In genomic region chr4:128946736-128947135, GRCm38 (mm10) we compare ENCODE assay signal across 19 mouse cellular contexts. TPM values are rescaled to one million over a fixed set of nuclear protein-coding genes. Genes with fewer than 3 reads are reported as not detected.
DNase-seq lines count a peak whose midpoint lies in the region; ATAC-seq and TF ChIP-seq lines count a peak whose summit lies in the region.
"Had no signal": no experiment of that assay in that cellular context is flagged by ENCODE, and none has a peak within 500 bp of the region (broad histone marks: within the 10 kb centered on the region; RNA-seq: fewer than 3 reads in every experiment).

No protein-coding gene starts in this region.

- no peaks in the 10 kb centered on the region for H3K79me2 ChIP-seq in liver, adult 2 months (ENCODE audit: control insufficient read depth, insufficient read depth, low read length)

- DNase-seq in embryonic facial prominence, embryonic 11.5 days (ENCODE audit: low spot score): no peak
- no peak for DNase-seq in embryonic facial prominence, embryonic 10.5 days (ENCODE audit: low spot score)
- DNase-seq in liver, adult 2 months (ENCODE audit: extremely low read depth, low read depth, low spot score): peak; percentile 98
- no peak for DNase-seq in liver, embryonic 11.5 days (ENCODE audit: low spot score)
- peak; percentile 76 for DNase-seq in midbrain, embryonic 11.5 days (ENCODE audit: low spot score, missing footprints)
- DNase-seq: cerebellum, adult 9-10 months; gastrocnemius, postnatal 25 days; heart, postnatal 10 days; heart, postnatal 36 days had no signal

- no peaks in the 10 kb centered on the region for H3K27me3 ChIP-seq in embryonic facial prominence, embryonic 11.5 days (ENCODE audit: control insufficient read depth, insufficient read depth, low read length)
- no peaks in the 10 kb centered on the region; the same call in 1 of the 2 replicates for H3K27me3 ChIP-seq in embryonic facial prominence, embryonic 10.5 days (replicated peaks; ENCODE audit: low read depth, poor library complexity, severe bottlenecking)
- no peaks in the 10 kb centered on the region for H3K27me3 ChIP-seq in liver, adult 2 months (ENCODE audit: control insufficient read depth, insufficient read depth, low read length)
- H3K27me3 ChIP-seq in liver, embryonic 11.5 days (replicated peaks; ENCODE audit: control insufficient read depth, insufficient read depth, low read length): peaks cover 5% of the 10 kb centered on the region; the same call in 1 of the 2 replicates
- H3K27me3 ChIP-seq in midbrain, embryonic 11.5 days (ENCODE audit: control insufficient read depth, insufficient read depth, low read length): no peaks in the 10 kb centered on the region
- H3K27me3 ChIP-seq in midbrain, embryonic 16.5 days (ENCODE audit: control insufficient read depth, insufficient read depth, low read depth, low read length): no peaks in the 10 kb centered on the region
- H3K27me3 ChIP-seq: embryonic facial prominence, embryonic 13.5 days; forebrain, embryonic 12.5 days; forebrain, embryonic 15.5 days; Patski had no signal

- no peak for TF ChIP-seq POLR2A in liver, adult 2 months (IDR thresholded peaks at IDR 0.05; ENCODE audit: extremely low read depth, insufficient read depth, low read length)

- 78% methylated on average over 9 of the region's 9 CpGs for WGBS in embryonic facial prominence, embryonic 11.5 days
- WGBS in embryonic facial prominence, embryonic 10.5 days: 81% methylated on average over 9 of the region's 9 CpGs
- 25% methylated on average over 9 of the region's 9 CpGs for WGBS in liver, adult 2 months
- 74% methylated on average over 9 of the region's 9 CpGs for WGBS in liver, embryonic 11.5 days
- WGBS in midbrain, embryonic 11.5 days: 79% methylated on average over 9 of the region's 9 CpGs
- 75% methylated on average over 9 of the region's 9 CpGs for WGBS in midbrain, embryonic 16.5 days

- no peak overlapping the region for H3K4me2 ChIP-seq in embryonic facial prominence, embryonic 11.5 days (ENCODE audit: low read depth, low read length)
- no peak overlapping the region for H3K4me2 ChIP-seq in liver, embryonic 11.5 days
- H3K4me2 ChIP-seq in midbrain, embryonic 11.5 days: no peak overlapping the region
- no peak overlapping the region for H3K4me2 ChIP-seq in midbrain, embryonic 16.5 days (ENCODE audit: low read length)

- TF ChIP-seq CTCF in liver, adult 2 months (IDR thresholded peaks at IDR 0.05; ENCODE audit: low read depth, low read length): no peak

- H3K9me3 ChIP-seq in embryonic facial prominence, embryonic 11.5 days (replicated peaks; ENCODE audit: control insufficient read depth, low read length): no peaks in the 10 kb centered on the region
- H3K9me3 ChIP-seq in embryonic facial prominence, embryonic 10.5 days: no peaks in the 10 kb centered on the region
- H3K9me3 ChIP-seq in liver, embryonic 11.5 days (ENCODE audit: control insufficient read depth, low read length): no peaks in the 10 kb centered on the region; the same call in 1 of the 2 replicates
- no peaks in the 10 kb centered on the region for H3K9me3 ChIP-seq in midbrain, embryonic 11.5 days (ENCODE audit: control insufficient read depth, low read length)
- no peaks in the 10 kb centered on the region for H3K9me3 ChIP-seq in midbrain, embryonic 16.5 days (replicated peaks; ENCODE audit: control insufficient read depth, low read length, poor library complexity, severe bottlenecking)
- H3K9me3 ChIP-seq: embryonic facial prominence, embryonic 13.5 days; forebrain, embryonic 12.5 days; forebrain, embryonic 15.5 days; G1E; heart, embryonic 12.5 days; heart, embryonic 15.5 days had no signal

- no peaks in the 10 kb centered on the region for H3K4me1 ChIP-seq in embryonic facial prominence, embryonic 11.5 days (ENCODE audit: control insufficient read depth, insufficient read depth, low read length)
- H3K4me1 ChIP-seq in embryonic facial prominence, embryonic 10.5 days: peaks cover 17% of the 10 kb centered on the region
- peaks cover 11% of the 10 kb centered on the region for H3K4me1 ChIP-seq in liver, adult 2 months (ENCODE audit: control insufficient read depth, insufficient read depth, low read length)
- H3K4me1 ChIP-seq in liver, embryonic 11.5 days (replicated peaks; ENCODE audit: control insufficient read depth, insufficient read depth, low read length): peaks cover 3% of the 10 kb centered on the region
- H3K4me1 ChIP-seq in midbrain, embryonic 11.5 days (ENCODE audit: control insufficient read depth, insufficient read depth, low read length): peaks cover 3% of the 10 kb centered on the region
- H3K4me1 ChIP-seq in midbrain, embryonic 16.5 days (ENCODE audit: control insufficient read depth, insufficient read depth, low read length): no peaks in the 10 kb centered on the region

- no peak overlapping the region for H3K9ac ChIP-seq in embryonic facial prominence, embryonic 11.5 days (replicated peaks; ENCODE audit: low read length)
- H3K9ac ChIP-seq in liver, adult 2 months (ENCODE audit: low read depth, low read length): no peak overlapping the region
- no peak overlapping the region for H3K9ac ChIP-seq in liver, embryonic 11.5 days (ENCODE audit: low read depth, low read length)
- no peak overlapping the region for H3K9ac ChIP-seq in midbrain, embryonic 11.5 days (ENCODE audit: low read length)
- H3K9ac ChIP-seq in midbrain, embryonic 16.5 days (ENCODE audit: low read depth, low read length): no peak overlapping the region
- H3K9ac ChIP-seq: embryonic facial prominence, embryonic 13.5 days; forebrain, embryonic 12.5 days; forebrain, embryonic 15.5 days; heart, embryonic 12.5 days; heart, embryonic 15.5 days had no signal

- H3K27ac ChIP-seq in embryonic facial prominence, embryonic 11.5 days (replicated peaks; ENCODE audit: low read depth, low read length): no peak overlapping the region
- H3K27ac ChIP-seq in embryonic facial prominence, embryonic 10.5 days (replicated peaks): no peak overlapping the region
- H3K27ac ChIP-seq in liver, adult 2 months (replicated peaks; ENCODE audit: insufficient read depth, low read depth, low read length): no peak overlapping the region; the same call in 1 of the 2 replicates
- no peak overlapping the region for H3K27ac ChIP-seq in liver, embryonic 11.5 days (ENCODE audit: low read depth, low read length)
- H3K27ac ChIP-seq in midbrain, embryonic 11.5 days (ENCODE audit: low read depth, low read length): no peak overlapping the region
- no peak overlapping the region for H3K27ac ChIP-seq in midbrain, embryonic 16.5 days (ENCODE audit: low read length)
- H3K27ac ChIP-seq: embryonic facial prominence, embryonic 13.5 days; forebrain, embryonic 12.5 days; forebrain, embryonic 15.5 days; heart, embryonic 15.5 days; hindbrain, embryonic 14.5 days had no signal

- H3K4me3 ChIP-seq in embryonic facial prominence, embryonic 11.5 days (ENCODE audit: low read depth, low read length): no peak overlapping the region
- H3K4me3 ChIP-seq in embryonic facial prominence, embryonic 10.5 days: no peak overlapping the region
- no peak overlapping the region for H3K4me3 ChIP-seq in liver, adult 2 months (ENCODE audit: insufficient read depth, low read depth, low read length)
- no peak overlapping the region for H3K4me3 ChIP-seq in liver, embryonic 11.5 days (ENCODE audit: low read depth, low read length)
- no peak overlapping the region for H3K4me3 ChIP-seq in midbrain, embryonic 11.5 days (ENCODE audit: low read depth, low read length)
- no peak overlapping the region for H3K4me3 ChIP-seq in midbrain, embryonic 16.5 days (ENCODE audit: low read depth, low read length)
- H3K4me3 ChIP-seq: embryonic facial prominence, embryonic 13.5 days; erythroblast, embryonic 14.5 days; forebrain, embryonic 12.5 days; heart, embryonic 15.5 days had no signal

- H3K36me3 ChIP-seq in embryonic facial prominence, embryonic 11.5 days (replicated peaks; ENCODE audit: control insufficient read depth, insufficient read depth, low read depth, low read length): no peaks in the 10 kb centered on the region
- no peaks in the 10 kb centered on the region for H3K36me3 ChIP-seq in embryonic facial prominence, embryonic 10.5 days (replicated peaks)
- no peaks in the 10 kb centered on the region for H3K36me3 ChIP-seq in liver, adult 2 months (ENCODE audit: control insufficient read depth, insufficient read depth, low read length)
- H3K36me3 ChIP-seq in liver, embryonic 11.5 days (ENCODE audit: control insufficient read depth, insufficient read depth, low read length): no peaks in the 10 kb centered on the region
- H3K36me3 ChIP-seq in midbrain, embryonic 11.5 days (ENCODE audit: control insufficient read depth, insufficient read depth, low read length): no peaks in the 10 kb centered on the region
- H3K36me3 ChIP-seq in midbrain, embryonic 16.5 days (ENCODE audit: control insufficient read depth, insufficient read depth, low read length): no peaks in the 10 kb centered on the region
- H3K36me3 ChIP-seq: forebrain, embryonic 12.5 days; forebrain, embryonic 15.5 days; G1E; heart, embryonic 12.5 days; heart, embryonic 15.5 days had no signal

- 0 out of 2 replicates have a peak, but pooled peaks have one; percentile 20 for ATAC-seq in embryonic facial prominence, embryonic 11.5 days (replicated peaks; ENCODE audit: insufficient number of reproducible peaks, low FRiP score, low TSS enrichment, low read depth)
- no peak for ATAC-seq in liver, embryonic 11.5 days (replicated peaks; ENCODE audit: low FRiP score)
- ATAC-seq in midbrain, embryonic 11.5 days (ENCODE audit: low FRiP score): peak; percentile 40; the same call in 1 of the 2 replicates
- no peak for ATAC-seq in midbrain, embryonic 16.5 days
- ATAC-seq: forebrain, embryonic 15.5 days; Patski had no signal

RNA-seq across cellular contexts. Expression of gene Azin2, which starts 15.5 kb away (rescaled TPM):
- 14.0 and 14.6 TPM in 2 replicates for polyA plus RNA-seq in embryonic facial prominence, embryonic 11.5 days (2014; fragmentation: Nextera tagmentation; extraction: Ambion mirVana)
- 11.4 and 12.1 TPM in 2 replicates for polyA plus RNA-seq in embryonic facial prominence, embryonic 10.5 days (2016; fragmentation: Nextera tagmentation; extraction: Ambion mirVana)
- total RNA-seq in liver, adult 2 months (2014; rRNA removed): 5.4 and 5.7 TPM in 2 replicates
- 0.81 and 1.7 TPM in 2 replicates for polyA plus RNA-seq in liver, adult 2 months (2012; rRNA removed)
- polyA plus RNA-seq in liver, embryonic 11.5 days (2014; fragmentation: Nextera tagmentation; extraction: Ambion mirVana): 4.6 and 5.8 TPM in 2 replicates
- polyA plus RNA-seq in midbrain, embryonic 11.5 days (2014; fragmentation: Nextera tagmentation; extraction: Ambion mirVana): 11.5 and 14.4 TPM in 2 replicates
- polyA plus RNA-seq in midbrain, embryonic 16.5 days (2015; fragmentation: Nextera tagmentation; extraction: Ambion mirVana): 16.6 and 20.2 TPM in 2 replicates
- total RNA-seq: G1E had no signal
- polyA plus RNA-seq: erythroblast, embryonic 14.5 days; G1E had no signal

RNA-seq across cellular contexts. Expression of gene Ak2, which starts 45.0 kb away (rescaled TPM):
- 152 and 154 TPM in 2 replicates for polyA plus RNA-seq in embryonic facial prominence, embryonic 11.5 days (2014; fragmentation: Nextera tagmentation; extraction: Ambion mirVana)
- polyA plus RNA-seq in embryonic facial prominence, embryonic 10.5 days (2016; fragmentation: Nextera tagmentation; extraction: Ambion mirVana): 219 and 224 TPM in 2 replicates
- 194 and 232 TPM in 2 replicates for total RNA-seq in liver, adult 2 months (2014; rRNA removed)
- polyA plus RNA-seq in liver, adult 2 months (2012; rRNA removed): 140 and 156 TPM in 2 replicates
- polyA plus RNA-seq in liver, embryonic 11.5 days (2014; fragmentation: Nextera tagmentation; extraction: Ambion mirVana): 235 and 256 TPM in 2 replicates
- polyA plus RNA-seq in midbrain, embryonic 11.5 days (2014; fragmentation: Nextera tagmentation; extraction: Ambion mirVana): 131 and 141 TPM in 2 replicates
- 81.6 and 81.7 TPM in 2 replicates for polyA plus RNA-seq in midbrain, embryonic 16.5 days (2015; fragmentation: Nextera tagmentation; extraction: Ambion mirVana)

Comparison
In these comparisons a context has a peak if more than half of its experiments do, and no peak if none do; other contexts are left out.
1. ATAC-seq: peak in embryonic facial prominence, embryonic 11.5 days (single experiment) and midbrain, embryonic 11.5 days (single experiment); none in liver, embryonic 11.5 days (single experiment) and midbrain, embryonic 16.5 days (single experiment).
2. DNase-seq: peak in liver, adult 2 months (single experiment) and midbrain, embryonic 11.5 days (single experiment); none in embryonic facial prominence, embryonic 11.5 days (single experiment), embryonic facial prominence, embryonic 10.5 days (single experiment) and liver, embryonic 11.5 days (single experiment).